Comparison of ENCODE assay signal across 8 mouse cellular contexts in genomic region chr15:99590429-99591084, GRCm38 (mm10). TPM values are rescaled to one million over a fixed set of nuclear protein-coding genes. Genes with fewer than 3 reads are reported as not detected.
DNase-seq lines count a peak whose midpoint lies in the region; ATAC-seq lines count a peak whose summit lies in the region.

Gene Aqp5 (plus strand): TSS chr15:99590782.

- DNase-seq in cerebellum, adult 8-10 months: peak; percentile 18
- no peak for DNase-seq in cerebellum, postnatal 4 days (ENCODE audit: low spot score in 2 of 2)
- peak; percentile 15 for DNase-seq in urinary bladder, postnatal 25 days (ENCODE audit: low spot score)
- no peak for DNase-seq in urinary bladder, adult 18-20 months (ENCODE audit: low spot score in 2 of 2)
- no peak for DNase-seq in right cerebral cortex, postnatal 4 days
- no peak for DNase-seq in left cerebral cortex, postnatal 25 days (ENCODE audit: low spot score in 2 of 2)

- H3K9ac ChIP-seq in liver, embryonic 16.5 days (ENCODE audit: low read depth, low read length): no peak within 1 kb of the TSS
- no peak within 1 kb of the TSS for H3K9ac ChIP-seq in stomach, embryonic 14.5 days (replicated peaks; ENCODE audit: low read depth, low read length)

- peak within 1 kb of the TSS; percentile 24 for H3K4me3 ChIP-seq in liver, embryonic 16.5 days (ENCODE audit: low read depth, low read length)
- peak within 1 kb of the TSS; percentile 34 for H3K4me3 ChIP-seq in stomach, embryonic 14.5 days (ENCODE audit: low read depth, low read length)

- peak within 1 kb of the TSS; percentile 36 for H3K4me2 ChIP-seq in liver, embryonic 16.5 days (ENCODE audit: low read depth, low read length)
- peak within 1 kb of the TSS; percentile 66 for H3K4me2 ChIP-seq in stomach, embryonic 14.5 days (replicated peaks; ENCODE audit: low read depth, low read length)

- H3K4me1 ChIP-seq in liver, embryonic 16.5 days (ENCODE audit: control insufficient read depth, low read depth, low read length): no peaks in the 10 kb centered on the region; the same call in 1 of the 2 replicates
- peaks cover 6% of the 10 kb centered on the region; the same call in 1 of the 2 replicates for H3K4me1 ChIP-seq in stomach, embryonic 14.5 days (ENCODE audit: control insufficient read depth, insufficient read depth, low read length)

- WGBS in liver, embryonic 16.5 days (ENCODE audit: insufficient replicate concordance): 3% methylated on average over 54 of the region's 83 CpGs
- 3% methylated on average over 59 of the region's 83 CpGs for WGBS in stomach, embryonic 14.5 days

- no peaks in the 10 kb centered on the region for H3K9me3 ChIP-seq in liver, embryonic 16.5 days (replicated peaks; ENCODE audit: control insufficient read depth, low read length)
- H3K9me3 ChIP-seq in stomach, embryonic 14.5 days (ENCODE audit: control insufficient read depth, low read depth, low read length): no peaks in the 10 kb centered on the region

- H3K27ac ChIP-seq in liver, embryonic 16.5 days (ENCODE audit: low read length): no peak within 1 kb of the TSS
- no peak within 1 kb of the TSS for H3K27ac ChIP-seq in stomach, embryonic 14.5 days (ENCODE audit: low read length)

- peaks cover 96% of the 10 kb centered on the region for H3K27me3 ChIP-seq in liver, embryonic 16.5 days (ENCODE audit: control insufficient read depth, insufficient read depth, low read depth, low read length)
- peaks cover 84% of the 10 kb centered on the region for H3K27me3 ChIP-seq in stomach, embryonic 14.5 days (ENCODE audit: control insufficient read depth, insufficient read depth, low read length)

- intact Hi-C loops in left cerebral cortex, postnatal 25 days (cut with DNase I): no loop called here

- no peaks in the 10 kb centered on the region for H3K36me3 ChIP-seq in liver, embryonic 16.5 days (ENCODE audit: control insufficient read depth, insufficient read depth)
- H3K36me3 ChIP-seq in stomach, embryonic 14.5 days (ENCODE audit: control insufficient read depth, insufficient read depth, low read length): no peaks in the 10 kb centered on the region

- ATAC-seq in liver, embryonic 16.5 days (ENCODE audit: low read depth): peak; percentile 21; the same call in 1 of the 2 replicates
- ATAC-seq in stomach, embryonic 14.5 days (ENCODE audit: insufficient number of reproducible peaks, insufficient read depth, low FRiP score, low read depth): 0 out of 2 replicates have a peak, but pooled peaks have one; percentile 61

RNA-seq across cellular contexts. Expression of gene Aqp5, which starts in this region (rescaled TPM):
- polyA plus RNA-seq in liver, embryonic 16.5 days (2015; fragmentation: Nextera tagmentation; extraction: Ambion mirVana): 0.07 TPM in 1 of 2 replicates, not detected in the other
- polyA plus RNA-seq in stomach, embryonic 14.5 days (2014; fragmentation: Nextera tagmentation; extraction: Ambion mirVana): 0.21 and 0.72 TPM in 2 replicates
- total RNA-seq in left cerebral cortex, postnatal 25 days (2021): under 1 TPM; 0.50 to 0.76 TPM

Comparison
In these comparisons a context has a peak if more than half of its experiments do, and no peak if none do; other contexts are left out.
1. DNase-seq: peak in cerebellum, adult 8-10 months (single experiment) and urinary bladder, postnatal 25 days (single experiment); none in cerebellum, postnatal 4 days (0 of 2), urinary bladder, adult 18-20 months (0 of 2), right cerebral cortex, postnatal 4 days (single experiment) and left cerebral cortex, postnatal 25 days (0 of 2).
2. Peak in ATAC-seq, H3K4me3 ChIP-seq and H3K4me2 ChIP-seq in liver, embryonic 16.5 days; RNA of the gene not detected or under 1 TPM.
3. Peak in ATAC-seq, H3K4me3 ChIP-seq and H3K4me2 ChIP-seq in stomach, embryonic 14.5 days; RNA of the gene not detected or under 1 TPM.